Mouse (Mus musculus) MEL (cell line): Measurements from ENCODE around the gene Zfp990. TPM values are rescaled to one million over a fixed set of nuclear protein-coding genes. Genes with fewer than 3 reads are reported as not detected.
"Not testable (repeated sequence)": the region's sequence is repeated elsewhere in the genome, so short reads cannot be mapped to it uniquely, and the experiment has no call there.

ENCODE experiments used
- DNase-seq: peaks from one replicate; pipeline ENCODE4 v3.0.0; 2011; ENCODE audit warnings: low read depth, low spot score
- H3K27ac ChIP-seq: 2 replicates; pipeline ENCODE4 v1.5.1; 2012; ENCODE audit warnings: low read depth, mild to moderate bottlenecking, control low read depth, low read length, moderate library complexity; ENCODE audit not compliant: control insufficient read depth
- H3K27me3 ChIP-seq, 2 experiments: fragments of 150-350 bp in 1 of 2; sonication (generic) in 1 of 2; 2 replicates each; pipeline ENCODE4 v1.6.1; 2012; ENCODE audit warnings: low read length in 2 of 2, mild to moderate bottlenecking in 2 of 2, improper control_type of control experiment in 1 of 2, moderate library complexity in 1 of 2; ENCODE audit not compliant: insufficient read depth in 2 of 2, control insufficient read depth in 1 of 2
- H3K36me3 ChIP-seq, 2 experiments: 2 replicates each; pipeline ENCODE4 v1.6.1; 2012 to 2014; ENCODE audit warnings: low read length in 2 of 2, improper control_type of control experiment in 1 of 2, inconsistent platforms in 1 of 2, mild to moderate bottlenecking in 1 of 2; ENCODE audit not compliant: insufficient read depth in 2 of 2, control insufficient read depth in 1 of 2
- H3K4me1 ChIP-seq, 2 experiments: fragments of 150-350 bp in 1 of 2; sonication (generic) in 1 of 2; 2 replicates each; pipeline ENCODE4 v1.6.1; 2012; ENCODE audit warnings: low read length in 2 of 2, improper control_type of control experiment in 1 of 2, mild to moderate bottlenecking in 1 of 2; ENCODE audit not compliant: insufficient read depth in 2 of 2, control insufficient read depth in 1 of 2
- H3K4me3 ChIP-seq, 2 experiments: fragments of 150-350 bp in 1 of 2; sonication (generic) in 1 of 2; 2 replicates each; pipeline ENCODE4 v1.5.1; 2012; ENCODE audit warnings: low read depth in 2 of 2, low read length in 2 of 2, mild to moderate bottlenecking in 2 of 2, moderate library complexity in 2 of 2, control low read depth in 1 of 2, improper control_type of control experiment in 1 of 2; ENCODE audit not compliant: control insufficient read depth in 1 of 2, insufficient read depth in 1 of 2
- H3K79me2 ChIP-seq: 2 replicates; pipeline ENCODE4 v1.6.1; 2012; ENCODE audit warnings: mild to moderate bottlenecking, low read length, moderate library complexity; ENCODE audit not compliant: control insufficient read depth, poor library complexity, insufficient read depth
- H3K9ac ChIP-seq: 2 replicates; pipeline ENCODE4 v1.6.1; 2012; ENCODE audit warnings: low read depth, mild to moderate bottlenecking, control low read depth, low read length, moderate library complexity; ENCODE audit not compliant: control insufficient read depth, poor library complexity, severe bottlenecking
- H3K9me3 ChIP-seq: fragments of 150-350 bp; sonication (generic); replicated peaks from 2 replicates; pipeline ENCODE4 v1.6.1; 2012; ENCODE audit warnings: mild to moderate bottlenecking, low read length, improper control_type of control experiment, moderate library complexity; ENCODE audit not compliant: insufficient read depth
- ELF1 ChIP-seq: IDR thresholded peaks from 2 replicates; pipeline ENCODE4 v1.6.1; 2014; ENCODE audit warnings: low read depth, mild to moderate bottlenecking, inconsistent platforms, low read length, improper control_type of control experiment, moderate library complexity
- HCFC1 ChIP-seq: IDR thresholded peaks from 2 replicates; pipeline ENCODE4 v1.6.1; 2012; ENCODE audit warnings: low read depth, mild to moderate bottlenecking, inconsistent platforms, low read length, improper control_type of control experiment, moderate library complexity
- POLR2A ChIP-seq, 2 experiments: IDR thresholded peaks; 2 replicates each; pipeline ENCODE4 v1.6.1; 2011 to 2012; ENCODE audit warnings: low read length in 2 of 2, mild to moderate bottlenecking in 2 of 2, control low read depth in 1 of 2, improper control_type of control experiment in 1 of 2, low read depth in 1 of 2, moderate library complexity in 1 of 2; ENCODE audit not compliant: control insufficient read depth in 1 of 2, insufficient read depth in 1 of 2, poor library complexity in 1 of 2
- SIN3A ChIP-seq: IDR thresholded peaks from 2 replicates; pipeline ENCODE4 v1.6.1; 2012; ENCODE audit warnings: low read length, improper control_type of control experiment, inconsistent platforms
- TBP ChIP-seq: IDR thresholded peaks from 2 replicates; pipeline ENCODE4 v1.8.0; 2011; ENCODE audit warnings: low read depth, low read length, improper control_type of control experiment
- USF1 ChIP-seq: IDR thresholded peaks from 2 replicates; pipeline ENCODE4 v1.6.1; 2014; ENCODE audit warnings: low read depth, mild to moderate bottlenecking, inconsistent platforms, low read length, improper control_type of control experiment, moderate library complexity
- polyA plus RNA-seq, 2 experiments: library from polyadenylated mRNA; stranded (reverse) in 1 of 2; unstranded in 1 of 2; fragments of >175 nt in 1 of 2; fragments of >200 nt in 1 of 2; gene quantifications; 2 replicates each; pipeline versions ENCODE4 v1.2.1 to v1.2.4; 2012; ENCODE audit warnings: low replicate concordance in 2 of 2, low read depth in 1 of 2; ENCODE audit not compliant: insufficient read length in 2 of 2, insufficient read depth in 1 of 2, missing spikeins in 1 of 2
- total RNA-seq: library from RNA; depleted of rRNA; stranded (reverse); fragments of 300-350 nt; gene quantifications from 2 replicates; pipeline ENCODE4 v1.2.3, GENCODE M21; 2012; rRNA removed

Zfp990 gene
- total and polyA plus RNA-seq, 3 experiments: 0.50 to 1.7 TPM; not detected in 1

- H3K27me3 ChIP-seq, H3K9me3 ChIP-seq, H3K36me3 ChIP-seq, H3K79me2 ChIP-seq, H3K4me1 ChIP-seq: not testable (repeated sequence)
- peak; percentile 92 for DNase-seq
- H3K9ac ChIP-seq: peak within 1 kb of the TSS; percentile 63
- peak within 1 kb of the TSS; percentile 69 to 77 for H3K4me3 ChIP-seq
- peak within 1 kb of the TSS; percentile 77 for H3K27ac ChIP-seq
- TF ChIP-seq ELF1: peak; percentile 35; the same call in 1 of the 2 replicates
- peak; percentile 43 to 62; a peak in 3 of 4 replicates for TF ChIP-seq POLR2A (IDR thresholded peaks at IDR 0.05; ENCODE audit: control insufficient read depth in 1 of 2, insufficient read depth in 1 of 2, low read depth in 1 of 2, low read length in 2 of 2, poor library complexity in 1 of 2)
- TF ChIP-seq SIN3A: peak; percentile 17; the same call in 1 of the 2 replicates
- TF ChIP-seq USF1: peak; percentile 54; the same call in 1 of the 2 replicates
- TF ChIP-seq HCFC1: peak; percentile 51; the same call in 1 of the 2 replicates
- TF ChIP-seq TBP: peak; percentile 38; the same call in 1 of the 2 replicates
Observed at GRCm38 (mm10) chr4:145585078-145585477, 74.5 kb downstream of the Zfp990 start, which contains the start of gene Gm13212. Gene Gm13212, plus strand, starts transcription at chr4:145585166.

GRCm38 (mm10) chr4:145586046-145586445 lies 75.5 kb downstream of the Zfp990 start:
- 0 out of 2 replicates have a peak overlapping the region, but pooled peaks have one; percentile 27 for H3K27ac ChIP-seq
- H3K36me3 ChIP-seq, H3K9me3 ChIP-seq, DNase-seq, H3K4me1 ChIP-seq, H3K79me2 ChIP-seq, H3K27me3 ChIP-seq: not testable (repeated sequence)
- H3K4me3 ChIP-seq: peak overlapping the region; percentile 69 to 77
- H3K9ac ChIP-seq: peak overlapping the region; percentile 63

Other genes starting within 250 kb of the Zfp990 start
- not detected in 2 replicates for gene Tnfrsf8, start 195.6 kb upstream of the Zfp990 start, total RNA-seq
- gene Tnfrsf8, start 195.6 kb upstream of the Zfp990 start, polyA plus RNA-seq: not detected
- gene Gm13212, start 74.4 kb downstream of the Zfp990 start, total RNA-seq: 15.2 and 20.4 TPM in 2 replicates
- gene Gm13212, start 74.4 kb downstream of the Zfp990 start, polyA plus RNA-seq: 10 to 100 TPM in 1 of 2 experiments, not detected in 1; 11.6 TPM
- 0.49 and 0.58 TPM in 2 replicates for gene Zfp980, start 159.9 kb downstream of the Zfp990 start, total RNA-seq
- gene Zfp980, start 159.9 kb downstream of the Zfp990 start, polyA plus RNA-seq: under 1 TPM in 1 of 2 experiments, not detected in 1; 0.07 TPM